Mouse (Mus musculus) hematopoietic stem cell, adult 5-6 weeks (primary cell): ENCODE data around the gene Nagpa. TPM values are rescaled to one million over a fixed set of nuclear protein-coding genes. Genes with fewer than 3 reads are reported as not detected.

Source experiments
- ATAC-seq, 2 experiments: fragments of 125-278 bp in 1 of 2; replicated peaks in 1 of 2; 2 replicates each; pipeline ENCODE4 v1.8.0; 2016 to 2017; ENCODE audit warnings: inconsistent platforms in 2 of 2, mild to moderate bottlenecking in 2 of 2, moderate number of reproducible peaks in 2 of 2, low read depth in 1 of 2, moderate TSS enrichment in 1 of 2; ENCODE audit not compliant: low FRiP score in 2 of 2, poor library complexity in 2 of 2, severe bottlenecking in 2 of 2, insufficient read depth in 1 of 2, low TSS enrichment in 1 of 2
- total RNA-seq: library from RNA; stranded (forward); fragments of 172-1452, 232-1000 nt; gene quantifications from 2 replicates; pipeline ENCODE4 v1.2.3, GENCODE M21; 2017

The Nagpa gene
- total RNA-seq, 1 experiment from 2014 or later: 25.4 TPM

GRCm38 (mm10) chr16:5210365-5210764 is 6.6 kb upstream of the Nagpa start:
- ATAC-seq: peak; percentile 93 to 98

- ATAC-seq: no peak
Observed at GRCm38 (mm10) chr16:5206051-5206450, 2.2 kb upstream of the Nagpa start.

GRCm38 (mm10) chr16:5205431-5205970 is 1.7 kb upstream of the Nagpa start:
- no peak for ATAC-seq

GRCm38 (mm10) chr16:5203200-5203599 is 612 bp downstream of the Nagpa start:
- peak; percentile 33 to 37; a peak in 3 of 4 replicates for ATAC-seq

- ATAC-seq: peak; percentile 51 to 61; a peak in 2 of 4 replicates
Observed at GRCm38 (mm10) chr16:5202681-5203080, 1.1 kb downstream of the Nagpa start.

GRCm38 (mm10) chr16:5195080-5195479 is 8.7 kb downstream of the Nagpa start:
- peak; percentile 49 to 79; a peak in 3 of 4 replicates for ATAC-seq

- no peak for ATAC-seq
Observed at GRCm38 (mm10) chr16:5186234-5186633, 17.6 kb downstream of the Nagpa start.

GRCm38 (mm10) chr16:5185691-5186090 is 18.1 kb downstream of the Nagpa start:
- no peak for ATAC-seq

GRCm38 (mm10) chr16:5184956-5185355 is 18.9 kb downstream of the Nagpa start:
- ATAC-seq: no peak

- ATAC-seq: no peak
Observed at GRCm38 (mm10) chr16:5184101-5184500, 19.7 kb downstream of the Nagpa start.

- ATAC-seq: no peak
Observed at GRCm38 (mm10) chr16:5183310-5183975, 20.4 kb downstream of the Nagpa start.

- no peak for ATAC-seq
Observed at GRCm38 (mm10) chr16:5172636-5173035, 31.2 kb downstream of the Nagpa start.

GRCm38 (mm10) chr16:5168829-5169228 is 35.0 kb downstream of the Nagpa start:
- ATAC-seq: no peak

GRCm38 (mm10) chr16:5168038-5168437 is 35.8 kb downstream of the Nagpa start:
- ATAC-seq: no peak

- ATAC-seq: no peak
Observed at GRCm38 (mm10) chr16:5164327-5164726, 39.5 kb downstream of the Nagpa start.

- no peak for ATAC-seq
Observed at GRCm38 (mm10) chr16:5159248-5159647, 44.6 kb downstream of the Nagpa start.

- ATAC-seq: no peak
Observed at GRCm38 (mm10) chr16:5157113-5157512, 46.7 kb downstream of the Nagpa start.

GRCm38 (mm10) chr16:5156495-5156894 is 47.3 kb downstream of the Nagpa start:
- ATAC-seq: no peak

- ATAC-seq: no peak
Observed at GRCm38 (mm10) chr16:5155014-5155413, 48.8 kb downstream of the Nagpa start.
